Mouse (Mus musculus) kidney, adult 2 months (tissue): ENCODE data around the gene Sept4.

Experiments
- CTCF ChIP-seq: fragments of 200-500 bp; conservative IDR thresholded peaks from 2 replicates; pipeline ENCODE4 v1.5.1; 2011; ENCODE audit warnings: low read depth, mild to moderate bottlenecking, control low read depth, low read length, moderate library complexity, mixed read lengths; ENCODE audit not compliant: insufficient read depth, insufficient read length
- POLR2A ChIP-seq: fragments of 200-500 bp; IDR thresholded peaks from one replicate; pipeline ENCODE4 v1.6.1; 2011; ENCODE audit warnings: low read depth, low read length, control low read depth

- TF ChIP-seq CTCF (no peak), POLR2A (no peak)
Measured at GRCm38 (mm10) chr11:87573751-87574150, 5.0 kb downstream of the Sept4 start.
